Mouse (Mus musculus): ENCODE data around the gene Slx4ip.
"Not testable (repeated sequence)": the region's sequence is repeated elsewhere in the genome, so short reads cannot be mapped to it uniquely, and the experiment has no call there.

The Slx4ip gene

DNA sequence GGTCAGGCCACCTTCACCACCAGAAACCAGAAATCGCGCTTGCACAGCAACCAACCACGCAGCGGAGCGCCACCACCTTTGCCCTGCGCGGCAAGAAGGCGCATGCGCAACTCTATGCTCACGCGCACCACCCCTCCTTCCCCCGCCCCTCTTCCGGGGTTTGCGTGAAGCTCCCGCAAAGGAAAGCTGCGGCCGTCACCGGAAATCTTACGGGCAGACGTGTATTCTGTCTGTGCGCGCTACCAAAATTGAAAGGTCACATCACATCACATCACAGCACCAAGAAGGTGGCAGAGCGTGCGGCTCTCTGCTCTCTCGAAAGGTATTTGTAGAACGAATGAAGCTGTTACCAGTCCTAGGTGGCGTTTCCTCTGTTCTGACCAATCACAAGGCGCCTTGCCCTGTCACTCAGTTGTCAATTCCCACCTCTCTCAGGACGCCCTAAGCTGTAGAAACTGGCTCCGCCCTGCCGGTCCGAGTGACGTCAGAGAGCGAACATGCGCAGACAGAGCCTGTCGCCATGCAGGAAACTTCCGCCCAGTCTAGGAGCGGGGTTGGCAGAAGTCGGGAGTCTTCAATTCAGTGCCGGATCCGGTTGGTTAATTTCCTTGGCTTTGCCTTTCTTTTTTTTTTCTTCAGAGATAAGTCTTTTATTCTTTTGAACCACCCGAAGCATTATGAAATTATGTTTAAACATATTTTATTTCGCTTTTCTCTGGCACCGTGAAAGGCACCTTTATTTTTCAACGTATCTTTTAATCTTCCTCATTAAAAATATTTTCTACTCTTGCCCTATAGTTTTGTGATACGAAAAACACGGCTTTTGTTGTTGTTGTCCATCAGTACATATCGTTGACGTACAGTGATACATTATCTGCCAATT, at the start of gene Slx4ip, which contains the start of the genes AL731706.1 and Mkks:
Gene Slx4ip, plus strand, starts transcription at position 151 of the 883 bp plus-strand sequence.
Gene AL731706.1, minus strand, starts transcription at position 322 of the 883 bp plus-strand sequence.
Gene Mkks, minus strand, starts transcription at position 322 of the 883 bp plus-strand sequence.
- in situ Hi-C loops (cut with MboI, MseI): no loop called here

DNA sequence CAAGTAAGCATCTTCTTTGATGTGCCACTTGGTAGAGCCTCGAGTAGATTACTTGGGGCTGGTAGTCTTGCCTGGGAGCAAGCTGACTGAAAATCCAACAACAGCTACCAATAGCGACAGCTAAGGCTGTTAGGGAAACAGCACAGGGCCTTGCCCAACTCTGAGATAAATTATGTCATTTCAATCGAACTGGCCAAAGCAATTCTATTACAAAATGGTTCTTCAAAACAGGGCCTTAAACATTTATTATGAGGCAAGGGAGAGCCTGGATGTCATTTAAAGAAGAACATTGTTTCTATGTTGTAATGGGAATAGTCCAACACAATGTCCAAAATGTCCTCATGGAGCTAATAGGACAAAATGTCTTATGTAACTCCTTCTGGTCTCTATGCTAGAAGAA, 40.7 kb upstream of the Slx4ip start:
- in situ Hi-C loops (cut with MboI, MseI): no loop called here

- in situ Hi-C loops (cut with MboI, MseI): no loop called here
These were observed 36.3 kb upstream of the Slx4ip start for GRCm38 (mm10) chr2:136854543-136855388.

GRCm38 (mm10) chr2:136885579-136885978, 5.4 kb upstream of the Slx4ip start, which contains the start of gene AL731706.2:
Gene AL731706.2 (minus strand): TSS chr2:136885679.
- in situ Hi-C loops (cut with MboI, MseI): no loop called here

DNA sequence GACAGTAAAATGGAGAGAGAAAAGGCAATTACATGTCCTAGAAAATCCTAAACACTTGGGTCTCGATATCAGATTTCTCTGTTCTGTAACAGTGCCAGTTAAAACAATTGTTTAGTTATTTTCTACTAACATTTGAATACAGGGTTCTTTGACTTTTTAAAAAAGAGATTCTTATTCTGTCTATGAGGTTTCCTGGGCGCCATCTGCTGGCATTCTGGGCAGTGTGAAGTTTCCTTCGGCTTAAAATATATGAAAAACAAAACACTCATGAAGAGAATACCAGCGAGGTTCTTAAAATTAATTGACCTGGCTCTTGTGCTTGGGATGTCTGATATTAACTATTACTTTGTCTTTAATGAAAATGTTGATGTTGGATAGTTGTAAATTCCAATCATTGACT, 4.2 kb upstream of the Slx4ip start:
- in situ Hi-C loops (cut with MboI, MseI): no loop called here

GRCm38 (mm10) chr2:136890716-136891067, 326 bp upstream of the Slx4ip start:
- in situ Hi-C loops (cut with MboI, MseI): not testable (repeated sequence)

- in situ Hi-C loops (cut with MboI, MseI): no loop called here
These were observed 943 bp downstream of the Slx4ip start for GRCm38 (mm10) chr2:136891951-136892371.

DNA sequence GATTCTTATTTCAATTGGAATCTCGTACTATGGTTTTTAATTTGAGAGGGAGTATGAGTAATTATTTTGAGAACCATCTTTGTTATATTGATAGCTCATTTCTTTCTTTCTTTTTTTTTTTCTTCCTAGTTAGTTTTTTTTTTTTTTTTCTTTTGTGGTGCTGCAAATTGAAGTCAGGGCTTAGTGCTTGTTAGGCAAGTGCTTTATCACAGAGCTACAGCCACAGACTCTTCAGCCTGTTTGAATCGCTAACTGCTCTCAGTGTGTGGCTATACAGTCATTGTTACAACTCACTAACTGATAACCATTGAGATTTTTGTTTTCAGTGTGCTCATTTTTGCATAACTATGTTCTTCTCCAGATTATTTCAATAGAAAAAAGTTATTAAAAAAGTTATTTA, 3.5 kb downstream of the Slx4ip start:
- in situ Hi-C loops (cut with MboI, MseI): no loop called here

DNA sequence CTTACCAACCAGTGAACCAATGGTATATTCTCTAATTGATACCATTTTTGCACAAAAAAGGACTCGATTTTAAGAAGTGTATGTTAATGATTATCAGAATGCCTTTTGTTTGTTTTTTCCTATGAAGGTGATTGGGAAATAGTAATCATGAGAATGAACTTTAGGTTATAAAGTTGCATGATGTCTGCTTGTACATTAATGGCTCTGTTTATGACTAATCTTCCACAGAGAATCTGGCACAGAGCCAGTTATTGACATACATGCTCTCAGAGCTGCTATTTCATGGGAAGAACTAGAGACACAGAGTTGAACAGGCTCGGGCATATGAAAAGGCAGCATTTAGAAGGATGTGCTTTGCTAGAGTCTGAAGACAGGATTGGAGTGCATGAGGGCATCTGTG, 5.1 kb downstream of the Slx4ip start:
- in situ Hi-C loops (cut with MboI, MseI): no loop called here

GRCm38 (mm10) chr2:136908596-136908995, 17.6 kb downstream of the Slx4ip start:
- in situ Hi-C loops (cut with MboI, MseI): no loop called here

DNA sequence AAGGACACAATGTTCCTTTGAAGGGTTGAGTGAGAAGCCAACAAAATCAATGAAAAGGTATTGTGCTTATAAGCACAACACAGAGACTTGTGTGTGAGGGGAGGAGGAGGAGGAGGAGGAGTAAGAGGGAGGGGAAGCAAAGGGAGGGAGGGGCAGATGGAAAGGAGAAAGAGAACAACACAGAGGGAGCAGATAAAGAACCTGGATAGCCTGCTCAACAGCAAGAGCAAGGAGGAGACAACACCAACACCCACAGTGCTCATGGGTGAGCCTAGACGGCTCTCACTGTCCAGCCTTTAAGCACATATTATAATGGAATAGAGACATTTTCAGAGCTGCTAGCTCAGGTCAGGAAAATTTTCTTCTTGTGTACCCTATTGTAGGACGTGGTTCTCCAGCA, 18.3 kb downstream of the Slx4ip start:
- in situ Hi-C loops (cut with MboI, MseI): no loop called here

GRCm38 (mm10) chr2:136911958-136912411, 21.0 kb downstream of the Slx4ip start:
- in situ Hi-C loops (cut with MboI, MseI): no loop called here

GRCm38 (mm10) chr2:136913021-136913420, 22.0 kb downstream of the Slx4ip start:
- in situ Hi-C loops (cut with MboI, MseI): no loop called here

DNA sequence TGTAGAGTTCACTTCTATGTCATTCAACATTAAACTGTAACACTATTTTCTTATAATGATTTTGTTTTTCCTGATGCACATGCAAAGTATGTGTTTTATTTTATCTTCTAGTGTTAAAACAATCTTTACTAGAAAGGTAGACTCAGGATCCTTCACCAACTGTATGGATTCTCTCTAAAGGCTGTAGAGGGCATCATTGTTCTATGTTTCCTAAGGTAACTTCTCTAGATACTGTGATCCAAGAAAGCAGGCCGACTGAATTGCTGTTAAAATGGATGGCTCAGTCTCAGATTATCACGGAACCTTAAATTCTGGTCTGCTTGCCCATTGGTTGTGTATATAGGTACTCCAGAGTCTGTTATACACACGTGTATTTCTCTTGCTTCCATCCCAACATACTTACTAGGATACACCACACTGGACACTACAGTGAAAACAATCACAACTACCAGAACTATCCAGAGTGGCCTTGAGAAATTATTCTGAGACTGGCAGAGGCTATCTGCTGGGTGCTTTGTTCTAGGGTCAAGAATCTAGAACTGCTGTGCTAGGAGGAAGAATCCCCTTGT, 23.4 kb downstream of the Slx4ip start:
- in situ Hi-C loops (cut with MboI, MseI): no loop called here

- in situ Hi-C loops (cut with MboI, MseI): no loop called here
These were observed 28.4 kb downstream of the Slx4ip start for GRCm38 (mm10) chr2:136919433-136919832.

- in situ Hi-C loops (cut with MboI, MseI): no loop called here
These were observed 29.4 kb downstream of the Slx4ip start for GRCm38 (mm10) chr2:136920257-136920993.

- in situ Hi-C loops (cut with MboI, MseI): no loop called here
These were observed 30.0 kb downstream of the Slx4ip start for GRCm38 (mm10) chr2:136921003-136921408.

GRCm38 (mm10) chr2:136936391-136937288, 45.6 kb downstream of the Slx4ip start:
- in situ Hi-C loops (cut with MboI, MseI): no loop called here

- in situ Hi-C loops (cut with MboI, MseI): no loop called here
These were observed 47.2 kb downstream of the Slx4ip start for GRCm38 (mm10) chr2:136938249-136938648.

GRCm38 (mm10) chr2:136946297-136946696, 55.3 kb downstream of the Slx4ip start:
- in situ Hi-C loops (cut with MboI, MseI): no loop called here
